Mouse (Mus musculus) kidney, embryonic 14.5 days (tissue): Measurements from ENCODE around the gene Atl3. TPM values are rescaled to one million over a fixed set of nuclear protein-coding genes. Genes with fewer than 3 reads are reported as not detected.

Experiments
- ATAC-seq: fragments of 200-750 bp; cut with Nextera tagmentation; 2 replicates; pipeline ENCODE4 v1.8.0; 2017; ENCODE audit warnings: moderate number of reproducible peaks, mild to moderate bottlenecking, moderate TSS enrichment, moderate library complexity; ENCODE audit not compliant: low FRiP score, low TSS enrichment
- H3K27ac ChIP-seq: fragments of 300-500 bp; sonication (generic); 2 replicates; pipeline ENCODE4 v1.5.1; 2014; ENCODE audit warnings: low read depth, mild to moderate bottlenecking, low read length, moderate library complexity, mixed read lengths
- H3K27me3 ChIP-seq: fragments of 300-500 bp; sonication (generic); 2 replicates; pipeline ENCODE4 v1.6.1; 2014; ENCODE audit warnings: mild to moderate bottlenecking, low read length; ENCODE audit not compliant: control insufficient read depth, insufficient read depth
- H3K36me3 ChIP-seq: fragments of 300-500 bp; sonication (generic); 2 replicates; pipeline ENCODE4 v1.6.1; 2014; ENCODE audit warnings: low read length, mixed read lengths; ENCODE audit not compliant: control insufficient read depth, insufficient read depth
- H3K4me1 ChIP-seq: fragments of 300-500 bp; sonication (generic); 2 replicates; pipeline ENCODE4 v1.6.1; 2014; ENCODE audit warnings: low read length, mixed read lengths; ENCODE audit not compliant: control insufficient read depth, insufficient read depth
- H3K4me2 ChIP-seq: fragments of 300-500 bp; sonication (generic); replicated peaks from 2 replicates; pipeline ENCODE4 v1.6.1; 2014; ENCODE audit warnings: low read depth, mild to moderate bottlenecking, low read length
- H3K4me3 ChIP-seq: fragments of 300-500 bp; sonication (generic); 2 replicates; pipeline ENCODE4 v1.5.1; 2014; ENCODE audit warnings: mild to moderate bottlenecking, low read length
- H3K9ac ChIP-seq: fragments of 300-500 bp; sonication (generic); 2 replicates; pipeline ENCODE4 v1.6.1; 2014; ENCODE audit warnings: low read depth, mild to moderate bottlenecking, low read length, moderate library complexity
- H3K9me3 ChIP-seq: fragments of 300-500 bp; sonication (generic); 2 replicates; pipeline ENCODE4 v1.6.1; 2016; ENCODE audit warnings: low read length; ENCODE audit not compliant: control insufficient read depth
- WGBS: fragments of 180-500 bp; shearing (Covaris S2); extraction: QIAGEN DNeasy Blood & Tissue Kit; methylation state at CpG from one replicate; pipeline ENCODE4 v1.1.7; 2014; 5-methylcytosine and 5-hydroxymethylcytosine counted together
- polyA plus RNA-seq: library from polyadenylated mRNA; unstranded; fragments of >200 nt; fragmentation: Nextera tagmentation; extraction: Ambion mirVana; gene quantifications from 2 replicates; pipeline ENCODE4 v1.2.1, GENCODE M21; 2014

The Atl3 gene
- polyA plus RNA-seq, 1 experiment from 2014 or later: 17.7 TPM

GRCm38 (mm10) chr19:7581042-7581441 lies 87.2 kb downstream of the Atl3 start:
- 51% methylated on average over 5 of the region's 5 CpGs for WGBS
- H3K4me3 ChIP-seq: no peak overlapping the region
- no peak overlapping the region for H3K4me2 ChIP-seq
- H3K36me3 ChIP-seq: no peaks in the 10 kb centered on the region
- no peaks in the 10 kb centered on the region for H3K27me3 ChIP-seq
- no peak overlapping the region for H3K27ac ChIP-seq
- H3K4me1 ChIP-seq: no peaks in the 10 kb centered on the region
- no peak for ATAC-seq
- H3K9ac ChIP-seq: no peak overlapping the region
- H3K9me3 ChIP-seq: no peaks in the 10 kb centered on the region

- no peak for ATAC-seq
- H3K9ac ChIP-seq: no peak overlapping the region
- WGBS: 64% methylated on average over 7 of the region's 7 CpGs
- H3K4me1 ChIP-seq: no peaks in the 10 kb centered on the region
- no peaks in the 10 kb centered on the region for H3K9me3 ChIP-seq
- no peak overlapping the region for H3K27ac ChIP-seq
- H3K27me3 ChIP-seq: no peaks in the 10 kb centered on the region
- no peaks in the 10 kb centered on the region for H3K36me3 ChIP-seq
- H3K4me2 ChIP-seq: no peak overlapping the region
- no peak overlapping the region for H3K4me3 ChIP-seq
Observed at GRCm38 (mm10) chr19:7583101-7583500, 89.3 kb downstream of the Atl3 start.

GRCm38 (mm10) chr19:7583599-7583998 lies 89.8 kb downstream of the Atl3 start:
- Histone ChIP-seq H3K9ac (no peak overlapping the region), H3K4me1 (no peaks in the 10 kb centered on the region), H3K27ac (no peak overlapping the region), H3K4me3 (no peak overlapping the region), H3K27me3 (no peaks in the 10 kb centered on the region), H3K4me2 (no peak overlapping the region), H3K9me3 (no peaks in the 10 kb centered on the region), H3K36me3 (no peaks in the 10 kb centered on the region)
- no peak for ATAC-seq
- WGBS: 81% methylated on average over 3 of the region's 3 CpGs

GRCm38 (mm10) chr19:7585279-7585678 lies 91.4 kb downstream of the Atl3 start:
- 87% methylated on average over 8 of the region's 8 CpGs for WGBS
- Histone ChIP-seq H3K36me3 (no peaks in the 10 kb centered on the region), H3K4me3 (no peak overlapping the region), H3K4me1 (no peaks in the 10 kb centered on the region), H3K27ac (no peak overlapping the region), H3K9me3 (0 out of 2 replicates have a peak, but pooled peaks cover 3% of the 10 kb centered on the region), H3K27me3 (no peaks in the 10 kb centered on the region), H3K9ac (no peak overlapping the region), H3K4me2 (no peak overlapping the region)
- no peak for ATAC-seq

GRCm38 (mm10) chr19:7585764-7586163 lies 91.9 kb downstream of the Atl3 start:
- no peaks in the 10 kb centered on the region for H3K4me1 ChIP-seq
- no peak overlapping the region for H3K27ac ChIP-seq
- no peak for ATAC-seq
- no peak overlapping the region for H3K4me2 ChIP-seq
- WGBS: 91% methylated on average over 6 of the region's 6 CpGs
- no peaks in the 10 kb centered on the region for H3K36me3 ChIP-seq
- 0 out of 2 replicates have a peak, but pooled peaks cover 3% of the 10 kb centered on the region for H3K9me3 ChIP-seq
- no peak overlapping the region for H3K9ac ChIP-seq
- no peaks in the 10 kb centered on the region for H3K27me3 ChIP-seq
- H3K4me3 ChIP-seq: no peak overlapping the region

Other genes starting within 250 kb of the Atl3 start
- 9.8 and 16.0 TPM in 2 replicates for gene Rcor2, start 226.7 kb upstream of the Atl3 start, polyA plus RNA-seq
- 51.9 and 54.9 TPM in 2 replicates for gene Mark2, start 152.2 kb upstream of the Atl3 start, polyA plus RNA-seq
- gene Spindoc, start 111.0 kb upstream of the Atl3 start, polyA plus RNA-seq: 24.5 and 35.8 TPM in 2 replicates
- gene 2700081O15Rik, start 76.4 kb upstream of the Atl3 start, polyA plus RNA-seq: 9.8 and 10.4 TPM in 2 replicates
- gene Rtn3, start 10.8 kb upstream of the Atl3 start, polyA plus RNA-seq: 127 and 131 TPM in 2 replicates
- 7.4 and 8.1 TPM in 2 replicates for gene Pla2g16, start 63.4 kb downstream of the Atl3 start, polyA plus RNA-seq
- gene Lgals12, start 113.2 kb downstream of the Atl3 start, polyA plus RNA-seq: 0.70 and 1.2 TPM in 2 replicates
- not detected in 2 replicates for gene Hrasls5, start 118.5 kb downstream of the Atl3 start, polyA plus RNA-seq
- gene Slc22a19, start 217.3 kb downstream of the Atl3 start, polyA plus RNA-seq: 0.29 and 0.92 TPM in 2 replicates